Mouse (Mus musculus) CH12.LX (cell line): ENCODE results near the gene Tubgcp6. TPM values are rescaled to one million over a fixed set of nuclear protein-coding genes. Genes with fewer than 3 reads are reported as not detected.

Experiments used
- DNase-seq: peaks from one replicate; pipeline ENCODE4 v3.0.0-alpha.2; 2013; ENCODE audit errors: extremely low read depth
- H3K27ac ChIP-seq: 2 replicates; pipeline ENCODE4 v1.5.1; 2012; ENCODE audit warnings: low read depth, mild to moderate bottlenecking, control low read depth, moderate library complexity; ENCODE audit not compliant: insufficient read depth
- H3K27me3 ChIP-seq: replicated peaks from 2 replicates; pipeline ENCODE3; 2012; ENCODE audit warnings: inconsistent platforms
- H3K36me3 ChIP-seq, 2 experiments: replicated peaks in 1 of 2; 2 replicates each; pipeline versions ENCODE3 to v1.6.1; 2012; ENCODE audit warnings: inconsistent platforms in 1 of 2, low read length in 1 of 2, mild to moderate bottlenecking in 1 of 2, mixed read lengths in 1 of 2, moderate library complexity in 1 of 2; ENCODE audit not compliant: control insufficient read depth in 1 of 2, insufficient read depth in 1 of 2
- H3K4me1 ChIP-seq, 2 experiments: 2 replicates each; pipeline ENCODE4 v1.6.1; 2012; ENCODE audit warnings: inconsistent platforms in 1 of 2, moderate library complexity in 1 of 2; ENCODE audit not compliant: insufficient read depth in 2 of 2, control insufficient read depth in 1 of 2
- H3K4me2 ChIP-seq: 2 replicates; pipeline ENCODE4 v1.6.1; 2012; ENCODE audit warnings: low read depth, mild to moderate bottlenecking, control low read depth; ENCODE audit not compliant: poor library complexity, insufficient read depth, severe bottlenecking
- H3K4me3 ChIP-seq, 3 experiments: fragments of 150-350 bp in 1 of 3; sonication (generic) in 1 of 3; replicated peaks in 1 of 3; 2 replicates each; pipeline versions ENCODE3 to v1.5.1; 2011 to 2012; ENCODE audit warnings: low read depth in 2 of 3, low read length in 2 of 3, mild to moderate bottlenecking in 2 of 3, moderate library complexity in 2 of 3, control low read depth in 1 of 3, improper control_type of control experiment in 1 of 3, inconsistent platforms in 1 of 3, mixed read lengths in 1 of 3; ENCODE audit not compliant: poor library complexity in 1 of 3
- H3K79me2 ChIP-seq: replicated peaks from 2 replicates; pipeline ENCODE4 v1.6.1; 2012; ENCODE audit warnings: mild to moderate bottlenecking, moderate library complexity; ENCODE audit not compliant: control insufficient read depth, poor library complexity, insufficient read depth, severe bottlenecking; ENCODE audit errors: extremely low read depth
- H3K9ac ChIP-seq: 2 replicates; pipeline ENCODE4 v1.6.1; 2012; ENCODE audit warnings: low read depth, mild to moderate bottlenecking, control low read depth, moderate library complexity; ENCODE audit not compliant: insufficient read depth
- H3K9me3 ChIP-seq: replicated peaks from 2 replicates; pipeline ENCODE3; 2012; ENCODE audit warnings: low read length, inconsistent platforms, mixed read lengths
- BHLHE40 ChIP-seq: IDR thresholded peaks from 2 replicates; pipeline ENCODE4 v1.6.1; 2011; ENCODE audit warnings: mild to moderate bottlenecking, low read depth, low read length, improper control_type of control experiment
- E2F4 ChIP-seq: IDR thresholded peaks from 2 replicates; pipeline ENCODE4 v1.6.1; 2011; ENCODE audit warnings: low read depth, low read length, improper control_type of control experiment; ENCODE audit not compliant: insufficient replicate concordance
- EP300 ChIP-seq: IDR thresholded peaks from 2 replicates; pipeline ENCODE4 v1.6.1; 2011; ENCODE audit warnings: low read length, improper control_type of control experiment
- ETS1 ChIP-seq: conservative IDR thresholded peaks from 2 replicates; pipeline ENCODE4 v1.6.1; 2012; ENCODE audit warnings: low read depth, mild to moderate bottlenecking, inconsistent platforms, low read length, improper control_type of control experiment, moderate library complexity
- HCFC1 ChIP-seq: IDR thresholded peaks from 2 replicates; pipeline ENCODE4 v1.6.1; 2012; ENCODE audit warnings: low read depth, mild to moderate bottlenecking, inconsistent platforms, low read length, improper control_type of control experiment
- IRF4 ChIP-seq: IDR thresholded peaks from 2 replicates; pipeline ENCODE4 v1.6.1; 2014; ENCODE audit warnings: low read depth, mild to moderate bottlenecking, inconsistent platforms, low read length, improper control_type of control experiment
- JUND ChIP-seq: conservative IDR thresholded peaks from 2 replicates; pipeline ENCODE4 v1.6.1; 2011; ENCODE audit warnings: low read depth, low read length, improper control_type of control experiment
- KAT2A ChIP-seq: IDR thresholded peaks from 2 replicates; pipeline ENCODE4 v1.6.1; 2012; ENCODE audit warnings: low read length, improper control_type of control experiment, inconsistent platforms; ENCODE audit not compliant: insufficient replicate concordance
- MAX ChIP-seq: IDR thresholded peaks from 2 replicates; pipeline ENCODE4 v1.6.1; 2011; ENCODE audit warnings: low read length, improper control_type of control experiment
- MAZ ChIP-seq: IDR thresholded peaks from 2 replicates; pipeline ENCODE4 v1.6.1; 2012; ENCODE audit warnings: low read depth, mild to moderate bottlenecking, inconsistent platforms, low read length, improper control_type of control experiment, moderate library complexity
- MXI1 ChIP-seq: IDR thresholded peaks from 2 replicates; pipeline ENCODE4 v1.6.1; 2011; ENCODE audit warnings: mild to moderate bottlenecking, low read depth, low read length, improper control_type of control experiment
- MYC ChIP-seq: IDR thresholded peaks from 2 replicates; pipeline ENCODE4 v1.6.1; 2011; ENCODE audit warnings: low read depth, mild to moderate bottlenecking, improper control_type of control experiment, low read length
- NRF1 ChIP-seq: IDR thresholded peaks from 2 replicates; pipeline ENCODE4 v1.6.1; 2014; ENCODE audit warnings: low read depth, mild to moderate bottlenecking, inconsistent platforms, low read length, improper control_type of control experiment, moderate library complexity
- PAX5 ChIP-seq: IDR thresholded peaks from 2 replicates; pipeline ENCODE4 v1.6.1; 2012; ENCODE audit warnings: low read length, inconsistent platforms, mixed read lengths
- POLR2A ChIP-seq: IDR thresholded peaks from 2 replicates; pipeline ENCODE4 v1.6.1; 2011; ENCODE audit warnings: low read depth, mild to moderate bottlenecking, improper control_type of control experiment, low read length
- POLR2AphosphoS2 ChIP-seq: IDR thresholded peaks from 2 replicates; pipeline ENCODE4 v1.6.1; 2011; ENCODE audit warnings: low read depth, low read length, improper control_type of control experiment
- RAD21 ChIP-seq: IDR thresholded peaks from 2 replicates; pipeline ENCODE4 v1.6.1; 2011; ENCODE audit warnings: low read depth, mild to moderate bottlenecking, low read length, improper control_type of control experiment, moderate library complexity
- RCOR1 ChIP-seq: conservative IDR thresholded peaks from 2 replicates; pipeline ENCODE4 v1.6.1; 2012; ENCODE audit warnings: low read depth, mild to moderate bottlenecking, inconsistent platforms, low read length, improper control_type of control experiment
- SMC3 ChIP-seq: IDR thresholded peaks from 2 replicates; pipeline ENCODE4 v1.6.1; 2011; ENCODE audit warnings: low read depth, low read length, improper control_type of control experiment
- TBP ChIP-seq: conservative IDR thresholded peaks from 2 replicates; pipeline ENCODE4 v1.6.1; 2011; ENCODE audit warnings: low read depth, low read length, improper control_type of control experiment
- TCF12 ChIP-seq: IDR thresholded peaks from 2 replicates; pipeline ENCODE4 v1.6.1; 2014; ENCODE audit warnings: low read depth, mild to moderate bottlenecking, inconsistent platforms, low read length, improper control_type of control experiment
- UBTF ChIP-seq: IDR thresholded peaks from 2 replicates; pipeline ENCODE4 v1.6.1; 2012; ENCODE audit warnings: low read depth, mild to moderate bottlenecking, inconsistent platforms, low read length, improper control_type of control experiment, moderate library complexity
- ZKSCAN1 ChIP-seq: IDR thresholded peaks from 2 replicates; pipeline ENCODE4 v1.6.1; 2012; ENCODE audit warnings: low read depth, inconsistent platforms, low read length, improper control_type of control experiment, borderline replicate concordance
- ZMIZ1 ChIP-seq: IDR thresholded peaks from 2 replicates; pipeline ENCODE4 v1.6.1; 2012; ENCODE audit warnings: low read depth, mild to moderate bottlenecking, inconsistent platforms, low read length, improper control_type of control experiment
- dilution Hi-C: fragments of 300-500 bp; cut with MboI; formaldehyde crosslinking; loops from 2 replicates; pipeline ENCODE4 v1.14.3; 2020; ENCODE audit warnings: low sequenced_read_pairs; ENCODE audit not compliant: extremely low pct_unique_long_range_greater_than_20kb, extremely low pct_ligation_motif_present
- in situ Hi-C: fragments of 300-500 bp; cut with MboI; formaldehyde crosslinking; loops from 3 replicates; pipeline ENCODE4 v1.14.3; 2019; ENCODE audit warnings: low sequenced_read_pairs, low pct_ligation_motif_present, low pct_unique_long_range_greater_than_20kb, mixed read lengths
- polyA plus RNA-seq: library from polyadenylated mRNA; unstranded; fragments of >175 nt; gene quantifications from 2 replicates; pipeline ENCODE4 v1.2.1, GENCODE M21; 2012; ENCODE audit warnings: low read depth; ENCODE audit not compliant: insufficient read length
- total RNA-seq, 2 experiments: library from RNA; depleted of rRNA; stranded (reverse); fragments of 300-350 nt in 1 of 2; fragments of >200 nt in 1 of 2; gene quantifications; 2 replicates each; pipeline ENCODE4 v1.2.3; 2012 to 2014

Tubgcp6 gene
- total and polyA plus RNA-seq, 3 experiments = 12.7 to 17.0 (median 13.3) TPM

DNA sequence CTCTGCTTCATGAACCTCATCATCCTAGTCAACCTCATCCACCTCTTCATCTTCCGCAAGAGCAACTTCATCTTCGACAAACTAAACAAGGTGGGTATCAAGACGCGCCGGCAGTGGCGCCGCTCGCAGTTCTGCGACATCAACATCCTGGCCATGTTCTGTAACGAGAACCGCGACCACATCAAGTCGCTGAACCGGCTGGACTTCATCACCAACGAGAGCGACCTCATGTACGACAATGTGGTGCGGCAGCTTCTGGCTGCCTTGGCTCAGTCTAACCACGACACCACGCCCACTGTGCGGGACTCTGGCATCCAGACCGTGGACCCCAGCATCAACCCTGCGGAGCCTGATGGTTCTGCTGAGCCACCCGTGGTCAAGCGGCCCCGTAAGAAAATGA, 54.7 kb downstream of the Tubgcp6 start:
- H3K4me2 ChIP-seq = no peak overlapping the region

DNA sequence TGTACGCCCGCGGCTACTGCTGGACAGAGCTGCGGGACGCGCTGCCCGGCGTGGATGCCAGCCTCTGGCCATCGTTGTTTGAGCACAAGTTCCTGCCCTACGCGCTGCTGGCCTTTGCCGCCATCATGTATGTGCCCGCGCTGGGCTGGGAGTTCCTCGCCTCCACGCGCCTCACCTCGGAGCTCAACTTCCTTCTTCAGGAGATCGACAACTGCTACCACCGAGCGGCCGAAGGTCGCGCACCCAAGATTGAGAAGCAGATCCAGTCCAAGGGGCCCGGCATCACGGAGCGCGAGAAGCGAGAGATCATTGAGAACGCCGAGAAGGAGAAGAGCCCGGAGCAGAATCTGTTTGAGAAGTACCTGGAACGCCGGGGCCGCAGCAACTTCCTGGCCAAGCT, 55.3 kb downstream of the Tubgcp6 start:
- H3K36me3 ChIP-seq = no peaks in the 10 kb centered on the region

More for the DNA sequence above, 54.7 kb downstream of the Tubgcp6 start:
- dilution Hi-C loops (no loop called here), in situ Hi-C loops (loop anchor here (25.0 kb wide), 1 partner anchor 106 kb away; the partner anchor contains the start of gene Ttll8)
- Histone ChIP-seq H3K79me2 (no peaks in the 10 kb centered on the region), H3K36me3 (no peaks in the 10 kb centered on the region), H3K4me1 (0 out of 4 replicates have a peak, but pooled peaks cover 0 to 2% of the 10 kb centered on the region in 2 experiments), H3K27ac (no peak overlapping the region), H3K9ac (no peak overlapping the region), H3K9me3 (peaks cover 5% of the 10 kb centered on the region), H3K27me3 (peaks cover 68% of the 10 kb centered on the region), H3K4me3 (no peak overlapping the region)
- no peak for DNase-seq
- TF ChIP-seq ETS1 (no peak), POLR2A (no peak), ZMIZ1 (no peak), RAD21 (no peak), TBP (no peak), KAT2A (no peak), MXI1 (no peak), IRF4 (no peak), HCFC1 (no peak)

DNA sequence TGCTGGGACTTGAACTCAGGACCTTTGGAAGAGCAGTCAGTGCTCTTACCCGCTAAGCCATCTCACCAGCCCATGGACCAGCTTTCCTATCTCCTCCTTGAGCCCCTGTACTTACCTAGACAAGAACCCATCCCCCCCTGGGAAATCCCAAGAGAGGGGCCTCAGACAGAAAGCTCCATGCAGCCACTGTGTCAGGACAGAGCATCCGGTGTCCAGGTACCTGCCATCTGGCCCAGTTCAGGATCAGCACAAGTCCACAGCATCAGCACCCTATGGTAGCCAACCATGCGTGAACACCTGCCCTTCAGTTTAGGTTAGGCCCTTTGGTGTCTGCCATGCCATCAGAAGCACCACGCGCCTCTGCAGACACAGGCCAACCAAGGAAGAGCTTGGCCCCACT, 58.0 kb downstream of the Tubgcp6 start:
- Histone ChIP-seq H3K9ac (no peak overlapping the region), H3K9me3 (peaks cover 11% of the 10 kb centered on the region), H3K4me3 (no peak overlapping the region), H3K36me3 (no peaks in the 10 kb centered on the region), H3K4me1 (no peaks in the 10 kb centered on the region), H3K27ac (no peak overlapping the region), H3K79me2 (no peaks in the 10 kb centered on the region), H3K4me2 (no peak overlapping the region), H3K27me3 (peaks cover 76% of the 10 kb centered on the region)
- dilution Hi-C loops (no loop called here), in situ Hi-C loops (loop anchor here (25.0 kb wide), 1 partner anchor 103 kb away; the partner anchor contains the start of gene Ttll8)
- no peak for DNase-seq
- TF ChIP-seq TCF12 = no peak
- TF ChIP-seq NRF1 = no peak
- TF ChIP-seq MYC = no peak
- no peak for TF ChIP-seq POLR2AphosphoS2
- TF ChIP-seq MAX = no peak
- no peak for TF ChIP-seq UBTF
- no peak for TF ChIP-seq ZKSCAN1
- no peak for TF ChIP-seq E2F4
- no peak for TF ChIP-seq MAZ
- no peak for TF ChIP-seq EP300
- TF ChIP-seq RCOR1 = no peak
- no peak for TF ChIP-seq ETS1
- no peak for TF ChIP-seq JUND
- TF ChIP-seq BHLHE40 = no peak
- TF ChIP-seq SMC3 = no peak

More for the DNA sequence above, 55.3 kb downstream of the Tubgcp6 start:
- H3K9me3 ChIP-seq = peaks cover 5% of the 10 kb centered on the region
- H3K4me2 ChIP-seq = no peak overlapping the region
- H3K79me2 ChIP-seq = no peaks in the 10 kb centered on the region
- H3K4me3 ChIP-seq = no peak overlapping the region
- DNase-seq = no peak
- H3K9ac ChIP-seq = no peak overlapping the region
- H3K27me3 ChIP-seq = peaks cover 68% of the 10 kb centered on the region
- no peak overlapping the region for H3K27ac ChIP-seq
- in situ Hi-C loops (loop anchor here (25.0 kb wide), 1 partner anchor 105 kb away; the partner anchor contains the start of gene Ttll8), dilution Hi-C loops (no loop called here)
- no peak for TF ChIP-seq MXI1
- TF ChIP-seq PAX5 = no peak
- H3K4me1 ChIP-seq = 0 out of 4 replicates have a peak, but pooled peaks cover 0 to 2% of the 10 kb centered on the region in 2 experiments
